Mouse (Mus musculus): ENCODE results near the gene Apoc1. TPM values are rescaled to one million over a fixed set of nuclear protein-coding genes. Genes with fewer than 3 reads are reported as not detected.

The Apoc1 gene
- total RNA-seq, 2 experiments from 2014 or later: 7.8 to 15.8 TPM

DNA sequence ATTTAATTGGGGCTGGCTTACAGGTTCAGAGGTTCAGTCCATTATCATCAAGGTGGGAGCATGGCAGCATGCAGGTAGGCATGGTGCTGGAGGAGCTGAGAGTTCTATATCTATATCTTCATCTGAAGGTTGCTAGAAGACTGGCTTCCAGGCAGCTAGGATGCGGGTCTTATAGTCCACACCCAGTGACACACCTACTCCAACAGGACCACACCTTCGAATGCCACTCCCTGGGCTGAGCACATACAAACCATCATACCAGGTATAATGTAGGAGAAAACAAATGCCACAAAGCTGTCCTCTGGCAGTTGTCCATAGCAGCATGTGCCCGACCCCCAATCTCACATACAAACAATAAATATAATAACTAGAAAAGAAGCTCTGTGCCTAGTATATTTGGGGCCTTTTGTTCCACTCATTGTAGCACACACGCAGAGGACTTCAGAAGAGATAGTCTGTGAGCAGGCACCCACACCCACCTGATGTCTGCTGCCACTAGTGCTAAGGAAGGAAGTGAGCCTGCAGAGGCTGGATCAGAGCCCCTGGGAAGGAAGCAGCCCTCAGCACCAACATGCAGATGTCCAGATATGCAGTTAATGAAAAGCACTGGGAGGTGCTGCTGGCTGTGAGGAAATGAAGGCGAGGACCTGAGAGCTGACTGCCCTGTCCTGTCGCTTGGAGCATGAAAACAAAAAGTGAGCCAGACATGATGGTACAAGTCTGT, 41.2 kb downstream of the Apoc1 start:
- ATAC-seq (ENCODE audit: poor library complexity, severe bottlenecking): no peak

GRCm38 (mm10) chr7:19641223-19641622, 51.2 kb downstream of the Apoc1 start:
- ATAC-seq (ENCODE audit: poor library complexity, severe bottlenecking): no peak

Other genes with a start within 250 kb of the Apoc1 start
- gene Mark4, start 233.8 kb downstream of the Apoc1 start, total RNA-seq (2015): 11.4 and 14.7 TPM in 2 replicates
- gene Mark4, start 233.8 kb downstream of the Apoc1 start, total RNA-seq (2017): 6.4 and 9.4 TPM in 2 replicates
- gene Exoc3l2, start 229.3 kb downstream of the Apoc1 start, total RNA-seq (2015): 0.09 and 0.14 TPM in 2 replicates
- gene Exoc3l2, start 229.3 kb downstream of the Apoc1 start, total RNA-seq (2017): 0.28 and 0.62 TPM in 2 replicates
- 3.9 and 6.2 TPM in 2 replicates for gene Bloc1s3, start 184.3 kb downstream of the Apoc1 start, total RNA-seq (2015)
- 2.7 and 4.0 TPM in 2 replicates for gene Bloc1s3, start 184.3 kb downstream of the Apoc1 start, total RNA-seq (2017)
- 27.1 and 32.1 TPM in 2 replicates for gene Trappc6a, start 184.3 kb downstream of the Apoc1 start, total RNA-seq (2015)
- gene Trappc6a, start 184.3 kb downstream of the Apoc1 start, total RNA-seq (2017): 15.3 and 18.0 TPM in 2 replicates
- gene Nkpd1, start 174.8 kb downstream of the Apoc1 start, total RNA-seq (2015): 0.23 TPM in 1 of 2 replicates, not detected in the other
- not detected in 2 replicates for gene Nkpd1, start 174.8 kb downstream of the Apoc1 start, total RNA-seq (2017)
- gene Ppp1r37, start 129.6 kb downstream of the Apoc1 start, total RNA-seq (2015): 10.4 and 13.1 TPM in 2 replicates
- 14.1 and 14.3 TPM in 2 replicates for gene Ppp1r37, start 129.6 kb downstream of the Apoc1 start, total RNA-seq (2017)
- gene Zfp296, start 115.4 kb downstream of the Apoc1 start, total RNA-seq (2015): 4.5 and 5.4 TPM in 2 replicates
- gene Zfp296, start 115.4 kb downstream of the Apoc1 start, total RNA-seq (2017): 3.2 and 4.8 TPM in 2 replicates
- 78.2 and 107 TPM in 2 replicates for gene Gemin7, start 115.1 kb downstream of the Apoc1 start, total RNA-seq (2015)
- 39.9 and 49.3 TPM in 2 replicates for gene Gemin7, start 115.1 kb downstream of the Apoc1 start, total RNA-seq (2017)
- gene Clasrp, start 88.2 kb downstream of the Apoc1 start, total RNA-seq (2015): 15.8 and 23.4 TPM in 2 replicates
- 28.8 and 32.6 TPM in 2 replicates for gene Clasrp, start 88.2 kb downstream of the Apoc1 start, total RNA-seq (2017)
- 8.3 and 8.6 TPM in 2 replicates for gene Relb, start 63.2 kb downstream of the Apoc1 start, total RNA-seq (2015)
- gene Relb, start 63.2 kb downstream of the Apoc1 start, total RNA-seq (2017): 9.3 and 10.3 TPM in 2 replicates
- 56.6 and 62.8 TPM in 2 replicates for gene Clptm1, start 27.6 kb downstream of the Apoc1 start, total RNA-seq (2015)
- gene Clptm1, start 27.6 kb downstream of the Apoc1 start, total RNA-seq (2017): 33.2 and 37.8 TPM in 2 replicates
- 90.8 and 107 TPM in 2 replicates for gene Apoc2, start 14.7 kb downstream of the Apoc1 start, total RNA-seq (2015)
- gene Apoc2, start 14.7 kb downstream of the Apoc1 start, total RNA-seq (2017): 79.2 and 97.6 TPM in 2 replicates
- not detected in 2 replicates for gene Gm44805, start 11.2 kb downstream of the Apoc1 start, total RNA-seq (2015)
- gene Gm44805, start 11.2 kb downstream of the Apoc1 start, total RNA-seq (2017): not detected in 2 replicates
- not detected in 2 replicates for gene Apoc4, start 11.2 kb downstream of the Apoc1 start, total RNA-seq (2015)
- 0.04 TPM in 1 of 2 replicates, not detected in the other for gene Apoc4, start 11.2 kb downstream of the Apoc1 start, total RNA-seq (2017)
- gene Apoe, start 6.5 kb upstream of the Apoc1 start, total RNA-seq (2015): 104 and 106 TPM in 2 replicates
- gene Apoe, start 6.5 kb upstream of the Apoc1 start, total RNA-seq (2017): 609 and 642 TPM in 2 replicates
- 17.0 and 19.6 TPM in 2 replicates for gene Tomm40, start 22.8 kb upstream of the Apoc1 start, total RNA-seq (2015)
- gene Tomm40, start 22.8 kb upstream of the Apoc1 start, total RNA-seq (2017): 8.6 and 12.6 TPM in 2 replicates
- gene Nectin2, start 57.8 kb upstream of the Apoc1 start, total RNA-seq (2015): 0.51 and 0.78 TPM in 2 replicates
- 0.37 and 0.66 TPM in 2 replicates for gene Nectin2, start 57.8 kb upstream of the Apoc1 start, total RNA-seq (2017)
- gene Bcam, start 78.4 kb upstream of the Apoc1 start, total RNA-seq (2015): not detected in 2 replicates
- gene Bcam, start 78.4 kb upstream of the Apoc1 start, total RNA-seq (2017): 0.29 TPM in 1 of 2 replicates, not detected in the other
- not detected in 2 replicates for gene Cblc, start 104.1 kb upstream of the Apoc1 start, total RNA-seq (2015)
- not detected in 2 replicates for gene Cblc, start 104.1 kb upstream of the Apoc1 start, total RNA-seq (2017)
- gene Bcl3, start 130.1 kb upstream of the Apoc1 start, total RNA-seq (2015): 29.2 and 39.1 TPM in 2 replicates
- 9.7 and 17.1 TPM in 2 replicates for gene Bcl3, start 130.1 kb upstream of the Apoc1 start, total RNA-seq (2017)
- gene Gm19345, start 159.3 kb upstream of the Apoc1 start, total RNA-seq (2015): not detected in 2 replicates
- gene Gm19345, start 159.3 kb upstream of the Apoc1 start, total RNA-seq (2017): not detected in 2 replicates
- gene Ceacam16, start 168.6 kb upstream of the Apoc1 start, total RNA-seq (2015): 0.47 and 0.75 TPM in 2 replicates
- 0.18 and 0.28 TPM in 2 replicates for gene Ceacam16, start 168.6 kb upstream of the Apoc1 start, total RNA-seq (2017)
- gene Ceacam19, start 195.3 kb upstream of the Apoc1 start, total RNA-seq (2015): 1.2 and 1.3 TPM in 2 replicates
- gene Ceacam19, start 195.3 kb upstream of the Apoc1 start, total RNA-seq (2017): 1.6 and 2.4 TPM in 2 replicates
- 7.8 TPM in 2 replicates for gene Pvr, start 228.5 kb upstream of the Apoc1 start, total RNA-seq (2015)
- gene Pvr, start 228.5 kb upstream of the Apoc1 start, total RNA-seq (2017): 7.6 TPM in 2 replicates